Mouse (Mus musculus) 3T3-L1 (cell line): ENCODE measurements around the gene Scyl1.
A peak's percentile ranks its signal among the peaks of the same experiment; 100 is the strongest.

ENCODE experiments used
- DNase-seq: peaks from one replicate; pipeline ENCODE4 v3.0.0-alpha.2; 2015; ENCODE audit warnings: low read depth, low spot score

Gene Scyl1

DNA sequence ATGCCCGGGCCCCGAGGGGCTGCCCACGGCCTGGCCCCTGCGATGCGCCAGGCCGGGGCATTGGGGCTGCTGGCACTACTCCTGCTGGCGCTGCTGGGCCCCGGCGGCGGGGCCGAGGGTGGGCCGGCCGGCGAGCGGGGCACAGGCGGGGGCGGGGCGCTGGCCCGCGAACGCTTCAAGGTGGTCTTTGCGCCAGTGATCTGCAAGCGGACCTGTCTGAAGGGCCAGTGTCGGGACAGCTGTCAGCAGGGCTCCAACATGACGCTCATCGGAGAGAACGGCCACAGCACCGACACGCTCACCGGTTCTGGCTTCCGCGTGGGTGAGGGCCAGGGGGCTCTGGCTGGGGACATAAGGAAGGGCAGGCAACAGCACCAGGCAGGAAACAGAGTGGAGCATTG lies 29.0 kb downstream of the Scyl1 start:
- DNase-seq, result no peak

DNA sequence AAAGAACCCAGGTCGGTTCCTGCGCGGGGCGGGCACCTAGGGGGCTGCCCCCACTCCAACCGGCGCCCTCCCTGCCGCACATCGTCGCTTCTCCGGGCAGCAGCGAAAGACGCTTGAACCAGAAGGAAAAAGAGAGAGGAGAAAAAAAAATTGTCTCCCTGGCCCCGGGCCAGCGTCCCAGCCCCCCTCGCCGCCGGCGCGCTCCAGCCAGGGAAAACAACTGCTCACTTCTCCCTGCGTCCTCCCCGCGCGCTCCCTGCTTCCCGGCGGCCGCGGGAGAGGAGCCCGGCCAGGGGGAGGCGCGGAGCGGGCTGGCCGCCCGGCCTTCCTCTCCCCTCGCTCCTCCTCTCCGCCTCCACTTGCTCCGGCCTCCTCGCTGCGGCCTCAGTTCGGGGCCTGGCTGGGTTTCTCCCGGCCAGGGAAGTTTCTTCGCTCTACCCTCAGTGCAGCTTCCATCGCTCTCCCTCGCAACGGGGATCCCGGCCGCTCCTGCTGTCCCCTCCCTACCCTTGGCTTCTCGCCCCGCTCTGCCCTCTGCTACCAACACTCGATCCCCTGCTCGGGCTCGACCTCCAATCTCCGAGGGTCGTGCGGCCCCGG lies 29.5 kb downstream of the Scyl1 start:
- peak; percentile 83 for DNase-seq

DNA sequence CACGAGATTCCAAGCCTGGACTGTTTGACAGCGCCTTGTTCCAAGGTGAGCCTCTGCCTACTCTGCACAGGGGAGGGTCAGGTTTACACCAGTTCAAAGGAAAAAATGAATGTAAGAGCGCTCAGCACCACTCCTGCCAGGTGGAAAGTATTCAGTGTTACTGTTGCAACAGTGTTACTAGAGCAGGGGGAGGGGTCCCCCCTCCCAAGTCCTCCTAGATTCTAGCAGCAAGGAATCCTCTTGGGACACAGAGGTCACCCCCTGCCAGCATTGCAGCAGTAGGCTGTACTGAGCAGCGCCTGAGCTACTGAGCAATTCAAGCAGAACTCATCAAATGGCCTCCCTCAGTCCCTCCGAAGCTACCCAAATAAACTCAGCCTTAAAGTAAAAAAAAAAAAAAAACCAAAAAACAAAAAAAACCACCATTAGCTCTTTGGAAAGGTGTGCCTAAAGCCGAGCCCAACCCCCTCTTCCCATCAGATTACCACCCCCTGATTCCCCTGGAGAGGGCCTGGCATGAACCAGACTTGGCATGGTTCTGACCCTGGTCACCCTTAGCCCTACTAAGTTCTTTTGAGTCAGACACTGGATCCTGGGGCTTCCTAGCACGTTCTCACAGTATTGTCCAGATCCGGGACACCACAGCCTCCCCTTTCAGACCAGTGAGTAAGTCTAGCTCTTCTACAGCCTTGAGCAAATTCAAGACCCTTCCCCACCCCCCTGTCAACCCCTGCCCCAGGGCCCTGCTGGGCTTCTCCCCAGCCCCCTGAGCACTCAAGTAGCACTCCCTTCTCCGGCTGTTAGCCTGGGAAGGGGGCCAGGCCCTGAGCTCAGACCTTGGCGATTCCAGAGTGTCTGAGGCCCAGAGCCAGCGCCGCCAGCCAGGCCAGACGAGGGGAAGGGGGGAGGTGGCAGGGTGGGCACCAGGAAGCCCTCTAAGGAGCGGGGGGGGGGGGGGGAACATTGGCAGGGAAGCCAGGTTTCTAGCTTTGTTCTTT lies 30.6 kb downstream of the Scyl1 start, which contains the start of gene Ltbp3:
Gene Ltbp3 (plus strand): TSS at position 585 of the 998 bp plus-strand sequence.
- DNase-seq, result peak; percentile 75

DNA sequence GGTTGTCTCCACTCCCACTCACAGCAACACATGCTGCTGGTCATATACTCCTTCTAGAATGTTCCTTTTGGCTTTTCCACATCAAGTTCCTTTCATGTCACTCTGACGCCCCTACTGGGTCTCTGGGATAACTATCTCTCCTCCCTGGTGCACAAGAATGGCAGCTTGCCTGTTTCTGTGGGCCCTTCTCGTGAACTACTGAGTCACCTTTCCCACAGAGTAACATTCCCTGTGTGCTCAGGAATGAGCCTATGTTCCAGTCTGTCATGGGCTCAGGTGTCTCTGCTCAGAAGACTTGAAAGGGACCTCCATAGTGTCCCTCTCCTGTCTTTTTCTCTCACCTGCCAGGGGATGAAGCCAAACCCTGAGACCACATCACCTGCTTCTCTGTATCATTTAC lies 31.8 kb downstream of the Scyl1 start:
- peak; percentile 71 for DNase-seq

DNA sequence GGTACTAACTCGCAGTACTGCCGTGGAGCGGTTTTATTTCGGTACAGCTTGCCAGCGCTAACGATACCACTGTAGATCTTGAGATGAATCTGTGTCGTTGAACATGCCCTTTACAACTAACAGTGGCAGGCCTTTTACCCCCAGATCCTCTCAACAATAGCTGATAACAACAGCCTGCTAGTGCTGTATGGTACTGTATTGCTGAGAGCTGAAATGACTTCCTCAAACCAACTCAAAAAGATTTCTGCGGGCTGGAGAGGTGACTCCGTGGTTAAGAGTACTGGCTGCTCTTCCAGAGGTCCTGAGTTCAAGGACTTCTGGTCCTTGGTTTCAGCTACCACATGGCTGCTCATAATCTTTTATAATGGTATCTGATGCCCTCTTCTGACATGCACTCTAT lies 36.9 kb downstream of the Scyl1 start:
- DNase-seq, result no peak

DNA sequence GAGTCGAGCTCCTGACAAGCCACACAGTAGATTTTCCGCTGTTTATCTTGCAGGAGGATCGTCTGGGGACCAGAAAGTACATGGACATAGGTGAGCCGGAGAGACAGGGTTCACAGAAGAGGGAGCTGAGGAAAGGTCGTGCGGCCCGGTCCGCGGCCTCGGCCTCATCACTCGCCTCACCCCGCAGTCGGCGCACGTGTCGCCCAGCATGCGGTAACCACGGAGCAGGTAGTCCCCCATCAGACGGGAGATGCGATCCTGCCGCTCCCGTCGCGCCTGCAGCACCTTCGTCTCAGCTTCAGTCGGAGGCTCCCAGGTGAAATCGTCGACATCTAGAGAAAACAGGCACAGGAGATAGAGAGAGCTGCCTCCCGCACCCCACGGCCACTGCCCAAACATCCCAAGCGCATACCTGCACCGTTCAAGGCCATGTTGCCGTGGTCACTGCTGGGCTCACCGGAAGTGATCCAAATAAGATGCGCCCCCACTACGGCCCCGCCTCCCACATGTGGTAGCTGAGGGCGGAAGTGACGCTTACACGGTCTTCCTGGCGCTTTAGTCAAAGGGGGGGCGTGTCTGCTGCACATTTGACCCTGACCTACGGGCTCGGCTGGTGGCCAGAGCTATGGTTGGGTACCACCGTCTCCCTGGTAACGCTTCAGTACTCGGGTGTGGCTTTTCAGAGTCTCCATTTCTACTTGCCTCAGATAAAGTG lies 39.8 kb downstream of the Scyl1 start:
- DNase-seq, result peak; percentile 98

DNA sequence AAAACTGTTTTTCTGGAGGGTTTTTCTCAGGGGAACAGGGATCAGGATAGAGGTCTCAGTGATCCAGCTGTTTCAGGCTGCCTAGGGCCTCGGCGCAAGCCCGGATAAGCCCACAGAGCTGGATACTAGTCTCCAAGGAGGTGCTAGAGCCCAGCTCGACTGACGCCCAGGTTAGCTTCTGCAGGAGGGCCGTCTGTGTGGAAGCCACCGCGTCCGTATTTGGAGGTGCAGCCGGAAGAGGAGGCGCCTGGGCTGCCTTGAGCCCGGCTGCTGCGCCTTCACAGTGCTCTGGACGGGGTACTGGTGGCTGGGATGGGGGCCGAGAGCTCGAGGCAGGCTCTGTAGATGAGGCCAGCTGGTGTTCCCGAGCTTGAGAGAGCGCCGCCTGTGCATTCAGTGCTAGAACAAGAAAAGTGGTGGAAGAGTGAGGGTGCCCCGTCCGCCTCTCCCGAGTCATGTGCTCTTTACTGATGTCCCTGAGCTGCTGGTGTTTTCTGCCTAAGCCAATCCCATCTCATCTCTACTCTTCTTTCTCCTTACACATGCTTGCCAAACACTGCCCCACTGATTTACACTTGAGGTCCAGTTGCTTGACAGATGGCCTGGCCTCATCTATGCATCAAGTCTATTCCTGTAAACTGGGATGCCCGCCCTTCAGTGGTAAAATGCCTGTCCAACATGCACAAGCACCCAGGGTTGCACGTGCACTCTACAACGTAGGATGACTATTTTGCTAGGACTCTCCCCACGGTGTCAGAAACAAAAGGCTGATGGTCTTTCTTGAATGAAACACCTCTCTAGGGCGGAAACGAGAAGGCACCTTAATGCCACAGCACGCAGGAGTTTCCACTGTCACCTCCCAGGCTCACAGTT lies 40.7 kb downstream of the Scyl1 start:
- DNase-seq, result no peak

DNA sequence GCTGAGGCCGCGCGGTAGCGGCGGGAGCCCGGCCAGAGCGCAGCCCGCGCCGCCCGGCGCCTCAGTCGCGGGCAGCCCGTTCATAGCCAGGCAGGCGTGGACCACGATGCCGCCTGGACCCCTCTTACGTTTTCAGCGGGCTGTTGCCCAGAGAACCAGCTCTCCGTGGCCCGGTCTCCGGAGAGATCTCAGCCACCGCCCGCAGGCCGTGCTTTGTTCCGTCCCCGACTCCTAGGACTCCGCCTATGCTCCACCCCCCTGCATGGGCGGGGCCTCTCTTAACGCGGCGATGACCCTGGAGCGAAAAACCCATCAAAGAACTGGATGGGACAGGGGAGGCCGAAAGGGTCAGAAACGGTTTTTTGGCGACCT lies 41.8 kb downstream of the Scyl1 start, which contains the start of gene Fam89b:
Gene Fam89b (minus strand): TSS at position 210 of the 372 bp plus-strand sequence.
- DNase-seq, result peak; percentile 92

DNA sequence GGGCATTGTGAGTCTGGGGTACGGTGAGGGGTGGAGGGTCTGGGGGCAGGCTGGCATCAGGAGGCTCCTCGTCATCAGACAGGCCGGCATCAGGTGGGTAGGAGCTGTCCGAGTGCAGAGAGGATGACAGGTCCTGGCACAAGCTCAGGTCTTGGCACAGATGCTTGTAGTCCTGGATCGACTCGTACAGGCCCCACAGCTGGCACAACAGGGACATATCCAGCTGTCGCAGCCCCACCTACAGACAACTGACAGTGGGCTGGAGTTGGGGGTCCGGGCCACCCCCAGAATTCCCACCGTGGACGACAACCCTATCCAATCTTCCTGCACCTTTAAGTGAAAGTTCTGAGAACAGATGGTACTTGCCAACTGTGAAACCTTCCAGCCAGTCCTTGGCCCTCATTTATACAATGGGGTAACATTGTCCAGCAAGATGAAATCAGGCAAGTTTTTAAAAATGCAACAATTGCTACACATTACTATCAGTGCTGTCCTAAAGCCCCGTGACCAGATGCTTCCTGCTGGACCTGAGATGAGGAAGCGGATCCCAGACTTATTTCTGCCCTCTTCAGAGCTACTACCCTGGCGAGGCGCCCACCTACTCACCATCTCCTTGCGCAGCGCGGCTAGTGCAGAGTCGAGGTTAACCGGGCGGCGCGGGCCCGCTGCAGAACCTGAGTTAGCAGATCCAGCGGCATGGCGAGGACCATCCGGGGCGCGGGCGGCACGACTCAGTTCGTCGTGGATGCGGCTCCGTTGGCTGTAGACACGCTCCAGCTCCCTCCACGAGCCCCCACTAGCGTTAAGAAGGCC lies 42.4 kb downstream of the Scyl1 start:
- peak; percentile 81 for DNase-seq

DNA sequence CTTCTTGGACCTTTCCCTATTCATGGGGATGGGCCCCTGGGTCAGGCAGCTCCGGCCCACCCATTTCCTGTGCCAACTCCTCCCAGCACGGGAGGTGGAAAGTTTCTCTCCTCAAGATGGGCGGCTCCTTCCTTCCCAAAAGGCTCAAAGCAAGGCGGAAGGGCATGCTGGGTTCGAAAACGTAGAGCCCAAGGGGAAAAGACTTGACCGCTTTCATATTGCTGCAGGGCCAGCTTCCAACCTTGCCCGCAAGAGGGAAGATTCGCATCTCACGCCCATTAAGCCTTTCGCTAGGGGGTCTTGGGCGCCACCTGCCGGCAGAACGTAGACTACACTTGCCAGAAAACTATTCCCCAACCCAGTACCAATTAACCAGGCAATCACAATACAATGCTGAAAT lies 43.5 kb downstream of the Scyl1 start:
- DNase-seq, result peak; percentile 95

DNA sequence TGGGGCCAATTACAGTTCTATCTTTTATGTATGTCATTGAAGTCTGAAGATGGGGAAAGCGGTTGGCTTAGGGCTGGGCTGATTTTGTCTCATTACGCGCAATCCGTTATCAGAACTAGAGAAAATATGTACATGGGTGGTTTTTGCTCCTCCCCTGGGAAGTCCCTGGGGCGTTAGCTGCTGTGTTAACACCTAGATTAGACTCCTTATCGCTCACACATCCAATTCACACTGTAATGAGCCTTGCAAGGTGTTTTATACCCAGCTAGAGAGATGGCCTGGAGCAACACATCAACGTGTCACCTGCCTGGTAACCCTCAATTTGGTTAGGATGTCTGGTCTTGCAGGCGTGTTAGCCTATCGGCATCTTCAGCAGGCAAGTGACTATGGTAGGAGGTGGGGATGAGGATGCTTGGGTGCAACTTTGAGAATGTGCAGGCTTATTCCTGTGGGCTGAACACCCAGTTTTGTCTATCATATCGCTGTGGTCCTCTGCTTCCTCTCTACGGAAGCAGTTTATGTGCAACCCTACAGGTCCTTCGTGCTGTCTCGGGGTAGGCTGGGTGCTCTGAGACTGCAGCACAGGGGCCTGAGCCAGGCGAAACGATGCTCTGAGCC lies 44.1 kb downstream of the Scyl1 start:
- peak; percentile 44 for DNase-seq

DNA sequence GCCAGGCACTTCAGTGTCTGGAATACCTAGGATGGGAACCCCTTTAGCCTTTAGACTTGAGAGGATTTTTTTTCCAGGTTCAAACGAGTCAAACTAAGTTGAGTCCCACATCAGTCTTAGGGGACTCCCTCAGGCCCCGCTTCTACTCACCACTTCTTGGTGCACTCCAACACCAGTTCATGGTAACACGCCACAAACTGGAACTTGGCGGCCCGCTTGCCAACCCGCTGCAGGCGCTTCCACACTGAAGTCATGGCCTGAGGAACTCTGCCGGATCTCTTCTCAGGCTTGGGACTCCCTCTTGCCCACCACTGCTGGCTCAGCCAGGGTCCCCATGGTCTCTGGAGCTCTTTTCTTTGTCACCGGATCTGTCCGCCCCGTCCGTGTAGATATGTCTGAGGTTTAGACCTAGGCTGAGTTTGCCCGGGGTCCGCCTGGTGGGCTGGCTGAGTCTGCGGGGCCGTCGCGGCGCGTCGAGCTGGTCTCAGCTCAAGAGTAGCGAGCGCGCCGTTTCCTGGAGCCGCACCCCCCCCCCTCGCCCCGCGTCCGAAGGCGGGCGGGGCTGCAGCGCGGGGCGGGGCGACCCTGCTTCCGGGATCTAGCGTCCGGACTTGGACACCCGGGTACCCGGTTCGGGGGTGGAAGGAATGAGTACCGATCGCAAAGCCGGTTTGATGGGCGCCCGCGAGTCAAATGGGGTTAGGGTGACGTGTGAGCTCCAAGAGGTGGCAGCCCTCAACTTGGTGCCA lies 45.3 kb downstream of the Scyl1 start, which contains the start of gene Ehbp1l1:
Gene Ehbp1l1 (minus strand): TSS at position 551 of the 749 bp plus-strand sequence.
- DNase-seq, result peak; percentile 77

DNA sequence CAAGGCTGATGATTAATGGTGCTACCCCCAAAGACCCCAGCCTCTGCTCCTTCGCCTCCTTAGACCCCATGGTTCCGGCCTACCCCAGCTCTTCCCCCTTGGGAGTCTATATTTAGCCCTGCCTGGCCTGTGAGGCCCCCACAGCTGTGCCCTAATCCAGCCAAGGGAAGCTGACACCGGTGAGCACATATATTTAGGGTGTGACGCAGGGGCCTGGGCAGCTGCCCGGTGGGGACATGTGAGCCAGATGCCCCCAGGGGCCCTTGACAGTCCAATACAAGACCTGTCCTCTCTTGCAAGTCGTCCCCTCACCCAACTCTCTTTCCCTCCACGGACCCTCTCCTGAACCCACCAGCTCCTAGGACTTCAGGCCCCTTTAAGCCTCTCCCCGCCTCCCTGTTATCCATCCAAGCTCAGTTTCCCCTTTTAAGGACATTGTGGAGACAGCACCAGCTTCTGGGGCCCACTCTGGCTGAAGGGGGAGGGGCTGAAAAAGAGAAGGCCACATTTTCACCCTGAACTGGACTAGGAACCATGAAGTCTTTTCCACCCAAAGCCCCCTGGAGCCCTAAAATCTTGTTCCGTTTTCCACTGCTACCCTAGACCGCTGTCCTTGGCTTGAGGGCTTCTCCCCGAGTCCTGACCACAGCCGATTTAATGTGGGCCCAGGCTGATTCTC lies 46.1 kb downstream of the Scyl1 start:
- peak; percentile 78 for DNase-seq

DNA sequence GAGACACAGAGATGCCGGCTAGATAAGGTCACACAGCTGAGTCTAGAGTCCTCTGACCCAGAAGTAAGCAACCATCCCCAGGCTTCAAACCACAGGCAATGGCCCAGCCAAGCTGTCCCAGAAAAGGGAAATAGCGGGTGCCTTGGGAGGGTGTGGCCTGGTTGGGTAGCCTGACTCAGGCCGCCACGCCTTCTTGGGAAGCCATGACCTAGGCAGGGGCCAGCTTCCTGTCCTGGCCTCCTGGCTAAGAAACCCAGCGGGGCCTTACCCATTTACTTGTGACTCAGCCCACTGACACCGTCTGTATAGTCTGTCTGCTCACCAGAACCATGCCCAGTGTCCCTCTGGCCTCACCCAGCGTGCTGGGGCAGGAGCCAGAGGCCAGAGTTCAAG lies 46.7 kb downstream of the Scyl1 start:
- peak; percentile 93 for DNase-seq

DNA sequence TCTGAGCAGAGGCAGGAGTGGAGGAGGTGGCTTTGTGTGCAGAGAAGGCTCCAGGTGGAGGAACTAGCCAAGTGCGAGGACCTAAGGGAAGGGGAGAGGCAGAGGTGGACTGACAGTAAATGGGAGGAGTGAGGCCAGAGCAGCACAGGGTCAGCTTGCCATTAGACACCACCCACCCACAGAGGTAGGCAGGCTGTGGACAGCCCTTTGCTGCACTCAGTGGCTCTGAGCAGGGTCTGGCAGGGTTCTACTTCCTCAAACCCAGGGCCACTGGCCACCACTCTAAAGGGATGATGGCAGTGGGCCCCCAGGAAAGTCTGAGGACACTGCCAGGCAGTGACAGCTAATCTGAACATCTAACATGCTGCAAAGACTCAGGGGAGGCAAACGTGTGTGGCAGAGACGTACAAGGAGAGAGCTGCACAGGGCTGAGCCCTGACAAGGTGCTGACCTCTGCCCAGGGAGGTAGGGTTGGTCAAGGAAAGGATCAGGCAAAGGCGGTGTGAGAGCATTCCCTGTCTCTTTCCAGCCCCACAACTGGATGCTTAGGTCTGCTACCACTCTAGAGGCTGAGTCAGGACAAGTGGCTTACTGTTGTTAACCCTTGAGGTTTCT lies 47.2 kb downstream of the Scyl1 start:
- DNase-seq, result no peak

DNA sequence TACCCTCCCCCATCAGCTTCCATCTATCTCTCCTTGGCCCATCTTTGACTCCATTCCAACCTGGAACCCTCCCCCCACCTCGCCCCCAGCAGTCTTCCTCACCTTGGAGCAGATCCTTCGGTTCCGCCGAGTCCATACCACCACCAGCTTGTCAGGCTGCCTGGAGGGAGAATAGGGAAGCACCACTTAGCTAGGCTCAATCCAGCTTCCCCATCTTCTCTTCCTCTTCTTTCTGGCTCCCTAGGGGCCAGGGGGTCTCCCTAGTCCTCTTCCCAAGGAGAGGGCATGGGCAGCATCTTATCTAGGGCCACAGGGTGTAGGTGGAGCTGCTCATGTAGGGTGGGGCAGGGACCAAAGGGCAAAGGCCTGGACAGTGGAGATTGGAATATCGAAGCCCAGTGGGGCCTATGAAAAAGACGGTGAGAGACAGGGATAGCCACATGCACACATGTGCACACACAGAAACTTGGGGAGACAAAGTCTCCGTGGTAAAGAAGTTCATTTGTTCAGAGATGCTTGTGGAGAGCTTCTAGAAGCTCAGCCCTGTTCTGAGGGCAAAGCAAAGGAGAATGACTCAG lies 48.3 kb downstream of the Scyl1 start:
- no peak for DNase-seq

DNA sequence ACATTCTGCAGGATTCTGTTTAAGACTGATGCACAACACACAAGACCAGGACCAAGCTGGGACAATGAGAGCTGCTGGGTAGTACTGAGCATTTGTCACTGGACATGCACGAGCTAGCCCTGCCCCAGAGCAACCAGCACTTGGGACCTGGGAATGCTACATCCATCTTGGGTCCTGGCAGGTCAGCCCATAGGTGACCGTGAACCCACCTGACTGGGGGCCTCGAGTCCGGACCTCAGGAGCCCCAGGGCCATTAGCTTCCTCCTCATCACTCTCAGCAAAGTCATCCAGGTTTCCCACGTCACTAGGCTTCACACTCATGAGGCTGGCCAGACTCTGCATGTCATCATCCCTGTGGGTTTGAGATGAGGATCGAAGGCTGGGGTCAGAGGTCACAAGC lies 50.0 kb downstream of the Scyl1 start:
- DNase-seq, result no peak

DNA sequence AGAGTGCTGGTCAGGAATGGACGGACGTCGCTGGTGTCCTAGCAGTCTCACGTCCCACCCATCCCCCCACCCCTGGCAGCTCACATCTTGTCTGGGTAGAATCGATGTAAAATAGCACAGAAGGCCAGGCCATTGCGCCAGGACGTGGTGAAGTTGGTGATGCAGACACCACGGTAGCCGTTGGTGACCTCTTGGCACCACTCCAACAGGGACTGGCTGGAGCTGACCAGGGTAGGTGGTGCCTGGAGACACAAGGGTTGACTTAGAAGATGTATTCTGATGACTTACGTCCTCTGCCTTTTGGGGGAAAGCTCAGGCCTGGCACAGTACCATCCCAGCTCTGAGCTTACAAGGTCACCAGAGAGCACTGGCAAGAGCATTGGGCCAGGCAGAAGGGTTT lies 54.3 kb downstream of the Scyl1 start:
- DNase-seq, result no peak
